Mouse (Mus musculus): ENCODE results near the gene Chmp1a.

GRCm38 (mm10) chr8:123213118-123213772 lies 682 bp upstream of the Chmp1a start:
- TF ChIP-seq CTCF (IDR thresholded peaks at IDR 0.05; ENCODE audit: low read depth, low read length) (no peak), POLR2A (IDR thresholded peaks at IDR 0.05; ENCODE audit: insufficient read depth, low read length) (no peak)

All from ES-Bruce4 (cell line).